In genomic region chr13:84612497-84612896, GRCm38 (mm10) we compare ENCODE assay signal across 8 mouse cellular contexts.
DNase-seq lines count a peak whose midpoint lies in the region; ATAC-seq and TF ChIP-seq lines count a peak whose summit lies in the region.
"Had no signal": no experiment of that assay in that cellular context is flagged by ENCODE, and none has a peak within 500 bp of the region (broad histone marks: within the 10 kb centered on the region; RNA-seq: fewer than 3 reads in every experiment).

No protein-coding gene starts in this region.

- no peak overlapping the region for H3K9ac ChIP-seq in hindbrain, embryonic 11.5 days (ENCODE audit: low read depth, low read length)
- H3K9ac ChIP-seq in hindbrain, embryonic 12.5 days: no peak overlapping the region
- no peak overlapping the region for H3K9ac ChIP-seq in embryonic facial prominence, embryonic 14.5 days (ENCODE audit: low read depth, low read length)
- H3K9ac ChIP-seq: forebrain, embryonic 13.5 days had no signal

- no peaks in the 10 kb centered on the region for H3K4me1 ChIP-seq in hindbrain, embryonic 11.5 days (replicated peaks; ENCODE audit: control insufficient read depth, insufficient read depth, low read length)
- H3K4me1 ChIP-seq in hindbrain, embryonic 12.5 days: peaks cover 4% of the 10 kb centered on the region; the same call in 1 of the 2 replicates
- no peaks in the 10 kb centered on the region for H3K4me1 ChIP-seq in embryonic facial prominence, embryonic 14.5 days (ENCODE audit: control insufficient read depth, insufficient read depth, low read length)

- H3K9me3 ChIP-seq in hindbrain, embryonic 11.5 days (ENCODE audit: control insufficient read depth, low read length): no peaks in the 10 kb centered on the region
- no peaks in the 10 kb centered on the region for H3K9me3 ChIP-seq in hindbrain, embryonic 12.5 days (replicated peaks)
- no peaks in the 10 kb centered on the region for H3K9me3 ChIP-seq in embryonic facial prominence, embryonic 14.5 days (ENCODE audit: control insufficient read depth, low read length)
- H3K9me3 ChIP-seq: forebrain, embryonic 13.5 days had no signal

- no peak for TF ChIP-seq POLR2A in myocyte (IDR thresholded peaks at IDR 0.05; ENCODE audit: insufficient read length, low read depth)

- H3K36me3 ChIP-seq in hindbrain, embryonic 11.5 days (ENCODE audit: control insufficient read depth, insufficient read depth, low read length): no peaks in the 10 kb centered on the region
- no peaks in the 10 kb centered on the region for H3K36me3 ChIP-seq in hindbrain, embryonic 12.5 days
- no peaks in the 10 kb centered on the region for H3K36me3 ChIP-seq in embryonic facial prominence, embryonic 14.5 days (ENCODE audit: control insufficient read depth, insufficient read depth, low read length)
- H3K36me3 ChIP-seq in myocyte (ENCODE audit: control insufficient read depth, insufficient read depth): no peaks in the 10 kb centered on the region

- no peak overlapping the region for H3ac ChIP-seq in myocyte (ENCODE audit: control insufficient read depth, insufficient read length)

- H3K79me2 ChIP-seq in myocyte (ENCODE audit: control insufficient read depth, insufficient read depth): no peaks in the 10 kb centered on the region

- DNase-seq in hindbrain, embryonic 11.5 days (ENCODE audit: low spot score): peak; percentile 45
- peak; percentile 15 for DNase-seq in brain, adult 2 months (ENCODE audit: low read depth, low spot score)
- peak; percentile 33 for DNase-seq in embryonic facial prominence, embryonic 14.5 days (ENCODE audit: low spot score)
- no peak for DNase-seq in B cell, adult 2 months

- H3K4me2 ChIP-seq in hindbrain, embryonic 11.5 days (replicated peaks; ENCODE audit: low read depth, low read length): no peak overlapping the region
- no peak overlapping the region for H3K4me2 ChIP-seq in hindbrain, embryonic 12.5 days (replicated peaks)
- H3K4me2 ChIP-seq in embryonic facial prominence, embryonic 14.5 days (ENCODE audit: low read depth, low read length): no peak overlapping the region
- H3K4me2 ChIP-seq in myocyte (ENCODE audit: low read depth): peak overlapping the region; percentile 49
- H3K4me2 ChIP-seq: forebrain, embryonic 13.5 days had no signal

- H3K27me3 ChIP-seq in hindbrain, embryonic 11.5 days (ENCODE audit: control insufficient read depth, insufficient read depth, low read length): no peaks in the 10 kb centered on the region; the same call in 1 of the 2 replicates
- no peaks in the 10 kb centered on the region for H3K27me3 ChIP-seq in hindbrain, embryonic 12.5 days
- no peaks in the 10 kb centered on the region for H3K27me3 ChIP-seq in embryonic facial prominence, embryonic 14.5 days (replicated peaks; ENCODE audit: control insufficient read depth, insufficient read depth, low read length)
- no peaks in the 10 kb centered on the region for H3K27me3 ChIP-seq in myocyte (ENCODE audit: control insufficient read depth, insufficient read depth, insufficient read length)
- H3K27me3 ChIP-seq: forebrain, embryonic 13.5 days had no signal

- 3% methylated on average over 4 of the region's 4 CpGs for WGBS in hindbrain, embryonic 11.5 days
- 2% methylated on average over 4 of the region's 4 CpGs for WGBS in hindbrain, embryonic 12.5 days
- 10% methylated on average over 4 of the region's 4 CpGs for WGBS in embryonic facial prominence, embryonic 14.5 days

- no peak overlapping the region for H3K27ac ChIP-seq in hindbrain, embryonic 11.5 days (ENCODE audit: low read depth, low read length)
- H3K27ac ChIP-seq in hindbrain, embryonic 12.5 days: no peak overlapping the region
- H3K27ac ChIP-seq in embryonic facial prominence, embryonic 14.5 days (replicated peaks; ENCODE audit: low read depth, low read length): no peak overlapping the region

- ATAC-seq in hindbrain, embryonic 11.5 days (ENCODE audit: low FRiP score): peak; percentile 38; the same call in 1 of the 2 replicates
- no peak for ATAC-seq in hindbrain, embryonic 12.5 days (ENCODE audit: low FRiP score)
- ATAC-seq in embryonic facial prominence, embryonic 14.5 days (ENCODE audit: low read depth): no peak
- ATAC-seq in erythroblast, adult 5-6 weeks (replicated peaks; ENCODE audit: low FRiP score, poor library complexity, severe bottlenecking): no peak

- H3K4me3 ChIP-seq in hindbrain, embryonic 11.5 days (ENCODE audit: low read depth, low read length): no peak overlapping the region
- H3K4me3 ChIP-seq in hindbrain, embryonic 12.5 days: no peak overlapping the region
- H3K4me3 ChIP-seq in embryonic facial prominence, embryonic 14.5 days (ENCODE audit: low read depth, low read length): no peak overlapping the region
- no peak overlapping the region for H3K4me3 ChIP-seq in myocyte
- H3K4me3 ChIP-seq: forebrain, embryonic 13.5 days had no signal

TF ChIP-seq in myocyte, 11 proteins besides CTCF, POLR2A, EP300 and RAD21:
- TF ChIP-seq TCF3 (IDR thresholded peaks at IDR 0.05; ENCODE audit: insufficient read length, low read depth) (no peak), MYOG (IDR thresholded peaks at IDR 0.05; ENCODE audit: control insufficient read depth in 1 of 3, insufficient read depth in 1 of 3, insufficient read length in 2 of 3, low read depth in 2 of 3) (no peak)

Comparison
In these comparisons a context has a peak if more than half of its experiments do, and no peak if none do; other contexts are left out.
1. DNase-seq: peak in hindbrain, embryonic 11.5 days (single experiment), brain, adult 2 months (single experiment) and embryonic facial prominence, embryonic 14.5 days (single experiment); none in B cell, adult 2 months (0 of 2).